Mouse (Mus musculus) CH12.LX (cell line): ENCODE measurements around the gene Ptgfr. TPM values are rescaled to one million over a fixed set of nuclear protein-coding genes. Genes with fewer than 3 reads are reported as not detected.

Experiments
- DNase-seq: peaks from one replicate; pipeline ENCODE4 v3.0.0-alpha.2; 2013; ENCODE audit errors: extremely low read depth
- H3K27ac ChIP-seq: 2 replicates; pipeline ENCODE4 v1.5.1; 2012; ENCODE audit warnings: low read depth, mild to moderate bottlenecking, control low read depth, moderate library complexity; ENCODE audit not compliant: insufficient read depth
- H3K27me3 ChIP-seq: replicated peaks from 2 replicates; pipeline ENCODE3; 2012; ENCODE audit warnings: inconsistent platforms
- H3K36me3 ChIP-seq, 2 experiments: replicated peaks in 1 of 2; 2 replicates each; pipeline versions ENCODE3 to v1.6.1; 2012; ENCODE audit warnings: inconsistent platforms in 1 of 2, low read length in 1 of 2, mild to moderate bottlenecking in 1 of 2, mixed read lengths in 1 of 2, moderate library complexity in 1 of 2; ENCODE audit not compliant: control insufficient read depth in 1 of 2, insufficient read depth in 1 of 2
- H3K4me1 ChIP-seq, 2 experiments: 2 replicates each; pipeline ENCODE4 v1.6.1; 2012; ENCODE audit warnings: inconsistent platforms in 1 of 2, moderate library complexity in 1 of 2; ENCODE audit not compliant: insufficient read depth in 2 of 2, control insufficient read depth in 1 of 2
- H3K4me2 ChIP-seq: 2 replicates; pipeline ENCODE4 v1.6.1; 2012; ENCODE audit warnings: low read depth, mild to moderate bottlenecking, control low read depth; ENCODE audit not compliant: poor library complexity, insufficient read depth, severe bottlenecking
- H3K4me3 ChIP-seq, 3 experiments: fragments of 150-350 bp in 1 of 3; sonication (generic) in 1 of 3; replicated peaks in 1 of 3; 2 replicates each; pipeline versions ENCODE3 to v1.5.1; 2011 to 2012; ENCODE audit warnings: low read depth in 2 of 3, low read length in 2 of 3, mild to moderate bottlenecking in 2 of 3, moderate library complexity in 2 of 3, control low read depth in 1 of 3, improper control_type of control experiment in 1 of 3, inconsistent platforms in 1 of 3, mixed read lengths in 1 of 3; ENCODE audit not compliant: poor library complexity in 1 of 3
- H3K79me2 ChIP-seq: replicated peaks from 2 replicates; pipeline ENCODE4 v1.6.1; 2012; ENCODE audit warnings: mild to moderate bottlenecking, moderate library complexity; ENCODE audit not compliant: control insufficient read depth, poor library complexity, insufficient read depth, severe bottlenecking; ENCODE audit errors: extremely low read depth
- H3K9ac ChIP-seq: 2 replicates; pipeline ENCODE4 v1.6.1; 2012; ENCODE audit warnings: low read depth, mild to moderate bottlenecking, control low read depth, moderate library complexity; ENCODE audit not compliant: insufficient read depth
- H3K9me3 ChIP-seq: replicated peaks from 2 replicates; pipeline ENCODE3; 2012; ENCODE audit warnings: low read length, inconsistent platforms, mixed read lengths
- BHLHE40 ChIP-seq: IDR thresholded peaks from 2 replicates; pipeline ENCODE4 v1.6.1; 2011; ENCODE audit warnings: mild to moderate bottlenecking, low read depth, low read length, improper control_type of control experiment
- CHD1 ChIP-seq: IDR thresholded peaks from 2 replicates; pipeline ENCODE4 v1.6.1; 2012; ENCODE audit warnings: low read depth, low read length, improper control_type of control experiment, inconsistent platforms
- CHD2 ChIP-seq: IDR thresholded peaks from 2 replicates; pipeline ENCODE4 v1.6.1; 2011; ENCODE audit warnings: low read length, improper control_type of control experiment
- CTCF ChIP-seq, 2 experiments: IDR thresholded peaks in 1 of 2; conservative IDR thresholded peaks in 1 of 2; 2 replicates each; pipeline ENCODE4 v1.5.1; 2011 to 2012; ENCODE audit warnings: low read depth in 2 of 2, low read length in 2 of 2, improper control_type of control experiment in 1 of 2, inconsistent platforms in 1 of 2, mild to moderate bottlenecking in 1 of 2, moderate library complexity in 1 of 2
- E2F4 ChIP-seq: IDR thresholded peaks from 2 replicates; pipeline ENCODE4 v1.6.1; 2011; ENCODE audit warnings: low read depth, low read length, improper control_type of control experiment; ENCODE audit not compliant: insufficient replicate concordance
- ELF1 ChIP-seq: IDR thresholded peaks from 2 replicates; pipeline ENCODE4 v1.6.1; 2014; ENCODE audit warnings: low read depth, mild to moderate bottlenecking, inconsistent platforms, low read length, improper control_type of control experiment
- EP300 ChIP-seq: IDR thresholded peaks from 2 replicates; pipeline ENCODE4 v1.6.1; 2011; ENCODE audit warnings: low read length, improper control_type of control experiment
- ETS1 ChIP-seq: conservative IDR thresholded peaks from 2 replicates; pipeline ENCODE4 v1.6.1; 2012; ENCODE audit warnings: low read depth, mild to moderate bottlenecking, inconsistent platforms, low read length, improper control_type of control experiment, moderate library complexity
- HCFC1 ChIP-seq: IDR thresholded peaks from 2 replicates; pipeline ENCODE4 v1.6.1; 2012; ENCODE audit warnings: low read depth, mild to moderate bottlenecking, inconsistent platforms, low read length, improper control_type of control experiment
- MAZ ChIP-seq: IDR thresholded peaks from 2 replicates; pipeline ENCODE4 v1.6.1; 2012; ENCODE audit warnings: low read depth, mild to moderate bottlenecking, inconsistent platforms, low read length, improper control_type of control experiment, moderate library complexity
- MYC ChIP-seq: IDR thresholded peaks from 2 replicates; pipeline ENCODE4 v1.6.1; 2011; ENCODE audit warnings: low read depth, mild to moderate bottlenecking, improper control_type of control experiment, low read length
- NELFE ChIP-seq: IDR thresholded peaks from 2 replicates; pipeline ENCODE4 v1.6.1; 2011; ENCODE audit warnings: low read depth, low read length, improper control_type of control experiment
- RCOR1 ChIP-seq: conservative IDR thresholded peaks from 2 replicates; pipeline ENCODE4 v1.6.1; 2012; ENCODE audit warnings: low read depth, mild to moderate bottlenecking, inconsistent platforms, low read length, improper control_type of control experiment
- TCF12 ChIP-seq: IDR thresholded peaks from 2 replicates; pipeline ENCODE4 v1.6.1; 2014; ENCODE audit warnings: low read depth, mild to moderate bottlenecking, inconsistent platforms, low read length, improper control_type of control experiment
- UBTF ChIP-seq: IDR thresholded peaks from 2 replicates; pipeline ENCODE4 v1.6.1; 2012; ENCODE audit warnings: low read depth, mild to moderate bottlenecking, inconsistent platforms, low read length, improper control_type of control experiment, moderate library complexity
- USF1 ChIP-seq: IDR thresholded peaks from 2 replicates; pipeline ENCODE4 v1.6.1; 2014; ENCODE audit warnings: low read depth, mild to moderate bottlenecking, inconsistent platforms, low read length, improper control_type of control experiment
- ZKSCAN1 ChIP-seq: IDR thresholded peaks from 2 replicates; pipeline ENCODE4 v1.6.1; 2012; ENCODE audit warnings: low read depth, inconsistent platforms, low read length, improper control_type of control experiment, borderline replicate concordance
- ZNF384 ChIP-seq: IDR thresholded peaks from 2 replicates; pipeline ENCODE4 v1.6.1; 2012; ENCODE audit warnings: low read depth, low read length, improper control_type of control experiment, inconsistent platforms
- dilution Hi-C: fragments of 300-500 bp; cut with MboI; formaldehyde crosslinking; loops from 2 replicates; pipeline ENCODE4 v1.14.3; 2020; ENCODE audit warnings: low sequenced_read_pairs; ENCODE audit not compliant: extremely low pct_unique_long_range_greater_than_20kb, extremely low pct_ligation_motif_present
- in situ Hi-C: fragments of 300-500 bp; cut with MboI; formaldehyde crosslinking; loops from 3 replicates; pipeline ENCODE4 v1.14.3; 2019; ENCODE audit warnings: low sequenced_read_pairs, low pct_ligation_motif_present, low pct_unique_long_range_greater_than_20kb, mixed read lengths
- polyA plus RNA-seq: library from polyadenylated mRNA; unstranded; fragments of >175 nt; gene quantifications from 2 replicates; pipeline ENCODE4 v1.2.1, GENCODE M21; 2012; ENCODE audit warnings: low read depth; ENCODE audit not compliant: insufficient read length
- total RNA-seq, 2 experiments: library from RNA; depleted of rRNA; stranded (reverse); fragments of 300-350 nt in 1 of 2; fragments of >200 nt in 1 of 2; gene quantifications; 2 replicates each; pipeline ENCODE4 v1.2.3; 2012 to 2014

Ptgfr gene
- total and polyA plus RNA-seq, 3 experiments: not detected

DNA sequence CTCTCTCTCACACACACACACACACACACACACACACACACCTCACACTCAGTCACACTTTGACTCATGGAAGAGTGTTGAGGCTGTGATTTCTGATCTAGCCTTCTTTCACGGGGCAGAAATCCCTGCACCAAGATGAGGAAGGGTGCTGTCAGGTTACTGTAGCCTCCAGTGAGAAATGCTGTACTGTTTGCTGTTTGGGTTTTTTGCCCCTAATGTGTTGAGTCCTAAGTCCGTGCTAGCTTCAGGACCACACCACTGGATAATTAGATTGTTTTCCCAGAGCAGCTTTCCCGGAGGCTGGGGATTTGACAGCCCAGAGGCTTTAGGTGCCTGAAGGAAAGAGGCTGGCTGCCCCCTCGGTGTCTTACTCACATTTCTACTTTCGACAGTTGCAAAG is 979 bp downstream of the Ptgfr start:
- DNase-seq: no peak
- Histone ChIP-seq H3K27me3 (no peaks in the 10 kb centered on the region), H3K36me3 (no peaks in the 10 kb centered on the region), H3K4me1 (peaks cover 0 to 5% of the 10 kb centered on the region in 2 experiments; a peak in 1 of 4 replicates), H3K4me3 (no peak overlapping the region), H3K79me2 (no peaks in the 10 kb centered on the region), H3K27ac (no peak overlapping the region), H3K9ac (no peak overlapping the region), H3K9me3 (no peaks in the 10 kb centered on the region), H3K4me2 (no peak overlapping the region)
- TF ChIP-seq CHD1: no peak
- no peak for TF ChIP-seq ZKSCAN1
- no peak for TF ChIP-seq USF1
- TF ChIP-seq HCFC1: no peak
- no peak for TF ChIP-seq ETS1
- TF ChIP-seq BHLHE40: no peak
- TF ChIP-seq CHD2: no peak
- TF ChIP-seq MAZ: no peak
- TF ChIP-seq ZNF384: no peak
- TF ChIP-seq UBTF: no peak
- TF ChIP-seq NELFE: no peak
- dilution Hi-C loops: no loop called here
- in situ Hi-C loops: no loop called here

DNA sequence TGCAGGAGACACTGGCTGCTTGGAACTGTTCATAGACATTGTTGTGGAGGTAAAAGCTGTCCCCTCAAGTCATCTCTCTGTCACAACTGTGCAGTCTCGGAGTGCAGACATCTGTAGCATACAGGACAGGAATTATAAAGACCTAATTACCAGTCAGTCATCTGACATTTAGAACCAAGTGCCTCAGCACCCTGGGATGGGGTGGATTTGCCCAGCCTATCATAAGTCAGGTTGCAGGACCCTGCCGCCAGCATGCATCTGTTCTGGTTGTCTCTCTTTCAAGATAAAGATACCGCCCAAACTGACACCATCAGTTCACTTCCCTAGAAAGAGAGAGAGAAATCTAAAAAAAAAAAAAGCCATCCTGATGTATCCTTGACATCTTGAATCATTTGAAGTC is 1.6 kb downstream of the Ptgfr start:
- Histone ChIP-seq H3K36me3 (no peaks in the 10 kb centered on the region), H3K4me2 (no peak overlapping the region), H3K79me2 (no peaks in the 10 kb centered on the region), H3K9ac (no peak overlapping the region), H3K9me3 (no peaks in the 10 kb centered on the region), H3K4me3 (no peak overlapping the region), H3K27ac (no peak overlapping the region), H3K4me1 (peaks cover 0 to 5% of the 10 kb centered on the region in 2 experiments; a peak in 1 of 4 replicates), H3K27me3 (no peaks in the 10 kb centered on the region)
- DNase-seq: no peak
- TF ChIP-seq E2F4 (no peak), EP300 (no peak), MAZ (no peak), RCOR1 (no peak), CTCF (conservative IDR thresholded peaks at IDR 0.05 in 1 of 2, IDR thresholded peaks at IDR 0.05 in 1 of 2; ENCODE audit: low read depth in 2 of 2, low read length in 2 of 2) (no peak), CHD1 (no peak), ELF1 (no peak), MYC (no peak), TCF12 (no peak)
- in situ Hi-C loops (no loop called here), dilution Hi-C loops (no loop called here)
